Mouse (Mus musculus) layer of hippocampus, adult 9-10 months (tissue): ENCODE measurements around the gene Spata33.
"Not testable (repeated sequence)": the region's sequence is repeated elsewhere in the genome, so short reads cannot be mapped to it uniquely, and the experiment has no call there.

ENCODE experiments used
- DNase-seq: peaks from one replicate; pipeline ENCODE4 v3.0.0; 2022; ENCODE audit warnings: low spot score

The Spata33 gene

GRCm38 (mm10) chr8:123212321-123213117 lies at the start of gene Spata33, which contains the start of gene Chmp1a:
Gene Spata33 (plus strand): TSS chr8:123212832.
Gene Chmp1a (minus strand): TSS chr8:123212763.
- no peak for DNase-seq

GRCm38 (mm10) chr8:123181391-123181790 lies 31.2 kb upstream of the Spata33 start:
- no peak for DNase-seq

- no peak for DNase-seq
Measured at GRCm38 (mm10) chr8:123185566-123186409, 26.8 kb upstream of the Spata33 start, which contains the start of gene Dpep1. Gene Dpep1 (plus strand): TSS chr8:123186242.

GRCm38 (mm10) chr8:123188006-123188405 lies 24.6 kb upstream of the Spata33 start:
- DNase-seq: no peak

- no peak for DNase-seq
Measured at GRCm38 (mm10) chr8:123188841-123189240, 23.8 kb upstream of the Spata33 start.

GRCm38 (mm10) chr8:123190678-123191077 lies 22.0 kb upstream of the Spata33 start:
- peak; percentile 63 for DNase-seq

DNA sequence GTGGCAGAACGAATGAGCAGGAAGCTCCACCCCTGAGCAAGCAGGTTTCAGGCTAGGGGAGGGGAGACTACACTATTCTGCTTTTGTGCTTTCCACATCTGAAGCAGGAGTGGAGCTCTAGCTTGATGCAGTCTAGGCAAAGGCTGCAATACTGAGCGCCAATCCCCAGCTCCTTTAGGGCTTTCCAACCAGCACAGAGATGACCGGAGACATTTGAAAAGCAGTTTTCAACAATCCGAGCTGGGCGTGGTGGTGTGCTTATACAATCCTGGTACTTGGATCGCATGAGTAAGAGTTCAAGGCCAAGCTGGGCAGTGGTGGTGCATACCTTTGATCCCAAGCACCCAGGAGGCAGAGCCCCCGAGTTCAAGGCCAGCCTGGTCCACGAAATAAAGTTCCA lies 20.7 kb upstream of the Spata33 start:
- DNase-seq: no peak

GRCm38 (mm10) chr8:123193771-123194170 lies 18.9 kb upstream of the Spata33 start:
- no peak for DNase-seq

GRCm38 (mm10) chr8:123197016-123197415 lies 15.6 kb upstream of the Spata33 start:
- not testable (repeated sequence) for DNase-seq

- no peak for DNase-seq
Measured at GRCm38 (mm10) chr8:123199864-123200263, 12.8 kb upstream of the Spata33 start.

DNA sequence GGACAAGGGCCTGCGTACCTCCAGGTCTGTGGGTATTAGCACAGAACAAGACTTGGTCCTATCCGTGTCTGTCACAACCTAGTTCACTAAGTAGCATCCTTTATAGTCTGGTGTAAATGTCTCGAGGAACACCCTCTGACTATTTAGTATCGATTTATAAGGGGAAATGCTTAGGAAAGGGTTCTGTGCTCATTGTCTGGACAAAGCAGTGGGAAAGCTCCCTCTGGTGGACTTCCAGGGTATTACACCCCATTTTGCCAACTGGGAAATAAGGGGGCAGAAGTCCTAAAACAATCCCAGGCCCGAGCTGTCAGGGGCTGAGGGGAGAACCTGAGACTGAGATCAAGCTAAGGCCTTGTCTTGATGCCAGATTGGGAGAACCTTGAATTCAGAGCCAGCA lies 10.3 kb upstream of the Spata33 start:
- peak; percentile 38 for DNase-seq

DNA sequence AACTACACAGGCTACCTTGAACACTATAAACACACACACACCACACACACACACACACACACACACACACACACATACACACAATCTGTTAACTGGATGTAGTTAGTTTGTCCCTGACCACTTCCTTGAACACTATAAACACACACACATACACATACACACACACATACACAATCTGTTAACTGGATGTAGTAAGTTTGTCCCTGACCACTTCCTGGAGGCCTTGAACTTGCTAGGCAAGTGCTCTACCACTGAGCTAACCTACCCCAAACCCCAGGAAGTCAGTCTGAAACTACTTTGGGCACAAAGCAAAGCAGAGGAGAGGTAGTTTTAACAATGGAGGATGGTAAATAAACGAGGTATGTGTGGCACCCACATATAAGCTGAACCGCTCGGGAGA lies 9.1 kb upstream of the Spata33 start:
- DNase-seq: no peak

GRCm38 (mm10) chr8:123211876-123212275 lies 756 bp upstream of the Spata33 start:
- no peak for DNase-seq

DNA sequence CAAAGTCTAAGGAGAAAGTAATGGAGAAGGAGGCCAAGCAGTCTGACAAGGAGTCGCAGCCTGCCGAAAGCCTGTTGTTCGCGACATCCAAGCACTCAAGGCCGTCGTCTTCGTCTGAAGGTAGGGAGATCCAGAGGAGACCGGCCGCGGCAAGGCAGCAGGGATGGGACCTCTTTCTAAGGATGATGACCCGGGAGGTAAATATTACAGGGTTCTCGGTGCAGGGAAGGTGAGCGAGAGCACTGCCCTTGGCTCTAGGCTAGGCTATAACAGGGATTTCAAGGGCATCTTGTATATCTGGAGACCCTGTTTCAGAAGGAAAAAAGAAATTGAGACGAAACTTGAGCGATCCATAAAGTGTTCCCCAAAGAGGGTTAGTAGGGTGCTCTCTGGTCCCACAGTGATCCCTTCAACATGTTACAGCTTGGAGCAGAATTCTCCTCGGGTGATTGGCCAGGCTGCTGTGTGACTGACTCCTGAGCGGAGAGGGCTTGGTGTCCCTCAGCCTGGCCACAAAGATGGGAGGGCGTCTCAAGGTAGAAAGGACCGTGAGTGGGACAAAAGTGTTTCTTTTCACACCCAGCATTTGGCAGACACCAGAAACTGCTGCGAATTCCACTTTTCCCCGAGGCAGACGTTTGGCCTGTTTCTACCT lies 613 bp downstream of the Spata33 start:
- no peak for DNase-seq

DNA sequence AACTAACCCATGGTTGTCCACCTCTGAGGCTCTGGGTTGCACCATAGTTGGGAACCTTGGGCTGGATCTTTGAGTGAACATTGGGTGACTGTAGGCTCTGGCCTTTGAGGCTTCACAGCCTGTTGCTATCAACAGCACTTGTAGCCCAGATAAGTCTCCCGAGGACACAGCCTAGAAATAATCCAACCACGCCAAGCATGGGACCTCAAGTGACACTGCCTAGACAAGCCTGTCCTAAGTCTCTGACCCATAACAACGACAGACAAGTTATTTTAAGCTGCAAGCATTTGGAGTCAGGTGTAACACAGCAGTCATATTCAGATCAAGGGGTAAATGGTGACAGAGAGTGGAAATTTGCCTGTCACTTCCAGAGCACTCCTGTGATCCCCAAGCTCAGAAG lies 2.8 kb downstream of the Spata33 start:
- no peak for DNase-seq

- no peak for DNase-seq
Measured at GRCm38 (mm10) chr8:123220917-123221316, 8.3 kb downstream of the Spata33 start.

DNA sequence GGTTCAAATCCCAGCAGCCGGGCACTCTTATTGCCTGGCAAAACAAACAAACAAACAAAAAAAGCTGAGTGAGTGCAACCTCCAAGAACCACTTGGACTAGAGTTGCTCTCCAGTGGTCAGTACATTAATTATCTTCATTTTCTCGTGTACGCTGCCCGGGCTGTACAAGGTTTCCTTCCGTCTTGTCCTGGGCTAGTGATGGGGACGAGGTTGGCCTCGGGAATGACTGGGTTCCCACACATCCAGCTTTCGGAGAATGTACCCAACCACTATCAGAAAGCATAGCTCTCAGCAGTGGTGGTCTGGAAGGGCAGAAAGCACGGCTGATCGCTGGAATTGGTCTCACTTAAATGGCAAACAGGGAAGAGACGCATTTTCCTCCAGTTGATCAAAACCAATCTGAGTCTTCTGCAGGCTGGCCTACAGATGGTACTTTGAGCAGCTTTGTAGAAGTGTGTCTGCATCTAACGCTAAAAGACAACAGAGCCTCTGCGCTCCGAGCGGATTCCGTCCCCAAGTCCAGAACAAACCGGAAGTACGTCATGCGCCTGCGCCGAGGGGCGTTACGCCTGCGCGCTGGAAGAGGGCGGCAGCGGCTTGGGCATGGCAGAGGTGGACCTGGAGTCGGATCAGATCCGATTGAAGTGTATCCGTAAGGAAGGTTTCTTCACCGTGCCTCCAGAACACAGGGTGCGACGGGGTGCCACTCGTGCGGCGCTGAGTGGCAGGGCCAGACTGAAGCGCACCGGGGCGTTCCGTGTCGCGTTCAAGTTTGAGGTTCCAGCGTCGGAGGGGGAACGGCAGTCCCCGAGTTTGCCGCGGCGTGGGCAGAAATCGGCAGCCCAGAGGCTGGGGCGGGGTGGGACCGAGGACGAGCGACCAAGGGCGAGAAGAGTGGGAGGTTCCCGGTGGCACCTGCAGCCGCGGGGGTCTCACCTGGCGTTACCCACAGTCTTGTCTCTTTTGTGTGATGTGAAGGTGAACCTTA lies 11.9 kb downstream of the Spata33 start, which contains the start of gene Cdk10:
Gene Cdk10 (plus strand): TSS at position 565 of the 989 bp plus-strand sequence.
- DNase-seq: peak; percentile 80

DNA sequence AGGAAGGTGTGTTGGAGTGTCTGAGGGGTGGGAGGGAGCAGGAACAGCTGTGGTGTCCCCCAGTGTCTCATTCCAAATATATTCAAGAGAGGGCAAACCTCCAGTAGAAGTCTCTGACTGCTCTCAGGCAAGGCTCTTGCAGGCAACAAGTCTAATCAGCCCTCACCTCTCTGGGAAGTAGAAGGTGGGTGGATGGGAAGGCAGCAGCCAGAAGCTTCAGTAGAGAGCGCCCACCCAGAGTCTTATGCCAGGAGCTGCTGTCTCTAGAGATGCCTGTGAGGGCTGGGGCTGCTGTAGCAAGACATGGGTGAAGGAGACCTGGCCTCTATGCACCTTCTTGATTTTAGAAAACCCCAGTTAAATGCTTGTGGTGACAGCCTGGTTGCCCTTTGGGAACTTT lies 15.8 kb downstream of the Spata33 start:
- no peak for DNase-seq

- DNase-seq: not testable (repeated sequence)
Measured at GRCm38 (mm10) chr8:123230326-123230725, 17.7 kb downstream of the Spata33 start.

GRCm38 (mm10) chr8:123231742-123232141 lies 19.1 kb downstream of the Spata33 start:
- no peak for DNase-seq

DNA sequence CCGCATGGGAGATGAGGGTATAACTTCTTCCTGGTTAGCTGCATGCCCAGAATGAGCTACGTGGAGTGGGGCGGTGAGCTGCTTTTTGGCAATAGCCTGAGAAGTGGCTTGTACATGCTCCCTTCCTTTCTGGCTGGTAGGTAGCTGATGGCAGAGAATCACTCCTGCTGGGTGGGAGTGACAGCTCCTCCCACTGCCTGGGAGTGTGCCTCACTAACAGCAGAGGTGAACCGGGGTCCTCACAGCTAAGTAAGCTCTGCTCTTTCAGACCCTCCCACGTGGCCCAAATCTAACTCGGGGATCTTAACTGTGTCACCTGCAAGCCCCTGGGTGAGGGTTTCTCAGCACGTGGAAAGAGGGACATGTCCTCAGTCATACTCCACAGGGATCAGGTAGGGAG lies 19.9 kb downstream of the Spata33 start:
- DNase-seq: no peak
